ENCODE assay signal across 7 mouse cellular contexts in genomic region chr19:31664159-31664991, GRCm38 (mm10).
DNase-seq lines count a peak whose midpoint lies in the region; ATAC-seq and TF ChIP-seq lines count a peak whose summit lies in the region.

No protein-coding gene starts in this region.

- peak; percentile 77 for ATAC-seq in embryonic facial prominence, embryonic 12.5 days (ENCODE audit: insufficient number of reproducible peaks, insufficient read depth, low FRiP score, low TSS enrichment)
- ATAC-seq in kidney, embryonic 15.5 days (replicated peaks; ENCODE audit: low FRiP score), result peak; percentile 88
- peak; percentile 66 for ATAC-seq in limb, embryonic 14.5 days (ENCODE audit: low FRiP score, low read depth)
- ATAC-seq in midbrain, embryonic 13.5 days, result peak; percentile 89
- peak; percentile 73 for ATAC-seq in stomach, embryonic 16.5 days (ENCODE audit: insufficient read depth, low FRiP score)

- H3K36me3 ChIP-seq in embryonic facial prominence, embryonic 12.5 days, result no peaks in the 10 kb centered on the region
- no peaks in the 10 kb centered on the region for H3K36me3 ChIP-seq in heart, embryonic 10.5 days
- no peaks in the 10 kb centered on the region for H3K36me3 ChIP-seq in kidney, embryonic 15.5 days
- no peaks in the 10 kb centered on the region for H3K36me3 ChIP-seq in limb, embryonic 14.5 days (ENCODE audit: control insufficient read depth, insufficient read depth, low read length)
- H3K36me3 ChIP-seq in midbrain, embryonic 13.5 days, result no peaks in the 10 kb centered on the region
- no peaks in the 10 kb centered on the region for H3K36me3 ChIP-seq in stomach, embryonic 16.5 days (ENCODE audit: control insufficient read depth, insufficient read depth, low read length)

- peaks cover 9% of the 10 kb centered on the region; the same call in 1 of the 2 replicates for H3K4me1 ChIP-seq in embryonic facial prominence, embryonic 12.5 days
- peaks cover 10% of the 10 kb centered on the region for H3K4me1 ChIP-seq in heart, embryonic 10.5 days
- peaks cover 15% of the 10 kb centered on the region for H3K4me1 ChIP-seq in kidney, embryonic 15.5 days
- H3K4me1 ChIP-seq in limb, embryonic 14.5 days (ENCODE audit: control insufficient read depth, insufficient read depth, low read length), result peaks cover 5% of the 10 kb centered on the region; the same call in 1 of the 2 replicates
- H3K4me1 ChIP-seq in midbrain, embryonic 13.5 days (replicated peaks), result peaks cover 12% of the 10 kb centered on the region
- H3K4me1 ChIP-seq in stomach, embryonic 16.5 days (ENCODE audit: control insufficient read depth, insufficient read depth, low read length), result peaks cover 6% of the 10 kb centered on the region

- under 1% methylated on average over 52 of the region's 52 CpGs for WGBS in embryonic facial prominence, embryonic 12.5 days
- under 1% methylated on average over 52 of the region's 52 CpGs for WGBS in heart, embryonic 10.5 days
- under 1% methylated on average over 52 of the region's 52 CpGs for WGBS in kidney, embryonic 15.5 days
- under 1% methylated on average over 52 of the region's 52 CpGs for WGBS in limb, embryonic 14.5 days
- WGBS in midbrain, embryonic 13.5 days, result under 1% methylated on average over 52 of the region's 52 CpGs
- WGBS in stomach, embryonic 16.5 days, result under 1% methylated on average over 52 of the region's 52 CpGs

- H3K9me3 ChIP-seq in embryonic facial prominence, embryonic 12.5 days, result no peaks in the 10 kb centered on the region
- H3K9me3 ChIP-seq in heart, embryonic 10.5 days, result no peaks in the 10 kb centered on the region
- no peaks in the 10 kb centered on the region for H3K9me3 ChIP-seq in kidney, embryonic 15.5 days (replicated peaks)
- no peaks in the 10 kb centered on the region for H3K9me3 ChIP-seq in limb, embryonic 14.5 days (ENCODE audit: control insufficient read depth, low read length)
- no peaks in the 10 kb centered on the region for H3K9me3 ChIP-seq in midbrain, embryonic 13.5 days
- no peaks in the 10 kb centered on the region for H3K9me3 ChIP-seq in stomach, embryonic 16.5 days (replicated peaks; ENCODE audit: control insufficient read depth, low read length)

- peak overlapping the region; percentile 90 for H3K4me2 ChIP-seq in embryonic facial prominence, embryonic 12.5 days (replicated peaks)
- H3K4me2 ChIP-seq in kidney, embryonic 15.5 days, result peak overlapping the region; percentile 99
- peak overlapping the region; percentile 83 for H3K4me2 ChIP-seq in limb, embryonic 14.5 days (replicated peaks; ENCODE audit: low read depth, low read length, severe bottlenecking)
- peak overlapping the region; percentile 95 for H3K4me2 ChIP-seq in midbrain, embryonic 13.5 days (replicated peaks)
- peak overlapping the region; percentile 94 for H3K4me2 ChIP-seq in stomach, embryonic 16.5 days (ENCODE audit: low read depth, low read length)

- H3K27me3 ChIP-seq in embryonic facial prominence, embryonic 12.5 days, result no peaks in the 10 kb centered on the region
- H3K27me3 ChIP-seq in heart, embryonic 10.5 days (ENCODE audit: insufficient read depth, poor library complexity, severe bottlenecking), result no peaks in the 10 kb centered on the region
- peaks cover 33% of the 10 kb centered on the region for H3K27me3 ChIP-seq in kidney, embryonic 15.5 days
- peaks cover 17% of the 10 kb centered on the region for H3K27me3 ChIP-seq in limb, embryonic 14.5 days (ENCODE audit: control insufficient read depth, insufficient read depth, low read length)
- peaks cover 14% of the 10 kb centered on the region for H3K27me3 ChIP-seq in midbrain, embryonic 13.5 days
- H3K27me3 ChIP-seq in stomach, embryonic 16.5 days (ENCODE audit: control insufficient read depth, insufficient read depth, low read length), result peaks cover 7% of the 10 kb centered on the region

- H3K27ac ChIP-seq in embryonic facial prominence, embryonic 12.5 days, result peak overlapping the region; percentile 83
- H3K27ac ChIP-seq in heart, embryonic 10.5 days, result peak overlapping the region; percentile 83
- H3K27ac ChIP-seq in kidney, embryonic 15.5 days, result no peak overlapping the region
- H3K27ac ChIP-seq in limb, embryonic 14.5 days (replicated peaks; ENCODE audit: low read depth, low read length), result peak overlapping the region; percentile 13; the same call in 1 of the 2 replicates
- H3K27ac ChIP-seq in midbrain, embryonic 13.5 days, result peak overlapping the region; percentile 73
- peak overlapping the region; percentile 85 for H3K27ac ChIP-seq in stomach, embryonic 16.5 days (ENCODE audit: low read length)

- DNase-seq in adrenal gland, postnatal 25 days, result peak; percentile 59
- DNase-seq in heart, embryonic 10.5 days (ENCODE audit: low spot score), result peak; percentile 77
- peak; percentile 48 for DNase-seq in limb, embryonic 14.5 days (ENCODE audit: low spot score)

- H3K4me3 ChIP-seq in embryonic facial prominence, embryonic 12.5 days, result peak overlapping the region; percentile 69
- H3K4me3 ChIP-seq in heart, embryonic 10.5 days, result peak overlapping the region; percentile 70
- H3K4me3 ChIP-seq in kidney, embryonic 15.5 days (replicated peaks), result peak overlapping the region; percentile 65
- H3K4me3 ChIP-seq in limb, embryonic 14.5 days (replicated peaks; ENCODE audit: low read length), result peak overlapping the region; percentile 59
- peak overlapping the region; percentile 71 for H3K4me3 ChIP-seq in midbrain, embryonic 13.5 days (replicated peaks)
- peak overlapping the region; percentile 68 for H3K4me3 ChIP-seq in stomach, embryonic 16.5 days (replicated peaks; ENCODE audit: low read length)

- H3K9ac ChIP-seq in embryonic facial prominence, embryonic 12.5 days, result peak overlapping the region; percentile 72
- H3K9ac ChIP-seq in kidney, embryonic 15.5 days, result peak overlapping the region; percentile 62
- H3K9ac ChIP-seq in limb, embryonic 14.5 days (ENCODE audit: low read depth, low read length, severe bottlenecking), result peak overlapping the region; percentile 59
- peak overlapping the region; percentile 74 for H3K9ac ChIP-seq in midbrain, embryonic 13.5 days (replicated peaks)
- H3K9ac ChIP-seq in stomach, embryonic 16.5 days (ENCODE audit: low read length), result peak overlapping the region; percentile 82

- TF ChIP-seq POLR2A in limb, embryonic 14.5 days (IDR thresholded peaks at IDR 0.05; ENCODE audit: borderline replicate concordance, extremely low read depth, insufficient read depth, insufficient read length), result no peak
